Mouse (Mus musculus): ENCODE measurements around the gene Gpatch1.
A peak's percentile ranks its signal among the peaks of the same experiment; 100 is the strongest.

The Gpatch1 gene

GRCm38 (mm10) chr7:35317729-35318609 is at the start of gene Gpatch1:
TSS of gene Gpatch1 (minus strand) at chr7:35318440.
- peak; percentile 90 for DNase-seq (ENCODE audit: low read depth, low spot score)

- DNase-seq (ENCODE audit: low read depth, low spot score): no peak
Measured at GRCm38 (mm10) chr7:35365161-35365910, 47.1 kb upstream of the Gpatch1 start.

- DNase-seq (ENCODE audit: low read depth, low spot score): no peak
Measured at GRCm38 (mm10) chr7:35362868-35363267, 44.6 kb upstream of the Gpatch1 start.

- DNase-seq (ENCODE audit: low read depth, low spot score): no peak
Measured at GRCm38 (mm10) chr7:35362253-35362652, 44.0 kb upstream of the Gpatch1 start.

- DNase-seq (ENCODE audit: low read depth, low spot score): no peak
Measured at GRCm38 (mm10) chr7:35357621-35358020, 39.4 kb upstream of the Gpatch1 start.

- DNase-seq (ENCODE audit: low read depth, low spot score): no peak
Measured at GRCm38 (mm10) chr7:35355303-35355872, 37.1 kb upstream of the Gpatch1 start.

GRCm38 (mm10) chr7:35353306-35353705 is 35.1 kb upstream of the Gpatch1 start:
- DNase-seq (ENCODE audit: low read depth, low spot score): no peak

GRCm38 (mm10) chr7:35351155-35351554 is 32.9 kb upstream of the Gpatch1 start:
- DNase-seq (ENCODE audit: low read depth, low spot score): no peak

GRCm38 (mm10) chr7:35349886-35350684 is 31.8 kb upstream of the Gpatch1 start:
- DNase-seq (ENCODE audit: low read depth, low spot score): no peak

- no peak for DNase-seq (ENCODE audit: low read depth, low spot score)
Measured at GRCm38 (mm10) chr7:35349022-35349421, 30.8 kb upstream of the Gpatch1 start.

GRCm38 (mm10) chr7:35347918-35348700 is 29.9 kb upstream of the Gpatch1 start:
- DNase-seq (ENCODE audit: low read depth, low spot score): no peak

- DNase-seq (ENCODE audit: low read depth, low spot score): no peak
Measured at GRCm38 (mm10) chr7:35344785-35345330, 26.6 kb upstream of the Gpatch1 start.

GRCm38 (mm10) chr7:35342498-35342897 is 24.3 kb upstream of the Gpatch1 start:
- DNase-seq (ENCODE audit: low read depth, low spot score): no peak

GRCm38 (mm10) chr7:35341282-35341681 is 23.0 kb upstream of the Gpatch1 start:
- no peak for DNase-seq (ENCODE audit: low read depth, low spot score)

GRCm38 (mm10) chr7:35340196-35340595 is 22.0 kb upstream of the Gpatch1 start:
- DNase-seq (ENCODE audit: low read depth, low spot score): no peak

- DNase-seq (ENCODE audit: low read depth, low spot score): no peak
Measured at GRCm38 (mm10) chr7:35334527-35335452, 16.6 kb upstream of the Gpatch1 start.

- DNase-seq (ENCODE audit: low read depth, low spot score): peak; percentile 97
Measured at GRCm38 (mm10) chr7:35333692-35334526, 15.7 kb upstream of the Gpatch1 start, which contains the start of gene Rhpn2. TSS of gene Rhpn2 (plus strand) at chr7:35334170.

GRCm38 (mm10) chr7:35333231-35333651 is 15.0 kb upstream of the Gpatch1 start:
- peak; percentile 39 for DNase-seq (ENCODE audit: low read depth, low spot score)

All from CD4-positive helper T cell, adult 2 months (primary cell).